Mouse (Mus musculus): Measurements from ENCODE around the gene Eif2ak1. TPM values are rescaled to one million over a fixed set of nuclear protein-coding genes. Genes with fewer than 3 reads are reported as not detected.
"Not testable (repeated sequence)": the region's sequence is repeated elsewhere in the genome, so short reads cannot be mapped to it uniquely, and the experiment has no call there.

The Eif2ak1 gene
- 10 to 100 TPM; 23.7 to 26.6 TPM for polyA plus RNA-seq (2017; shearing (Covaris generic))

DNA sequence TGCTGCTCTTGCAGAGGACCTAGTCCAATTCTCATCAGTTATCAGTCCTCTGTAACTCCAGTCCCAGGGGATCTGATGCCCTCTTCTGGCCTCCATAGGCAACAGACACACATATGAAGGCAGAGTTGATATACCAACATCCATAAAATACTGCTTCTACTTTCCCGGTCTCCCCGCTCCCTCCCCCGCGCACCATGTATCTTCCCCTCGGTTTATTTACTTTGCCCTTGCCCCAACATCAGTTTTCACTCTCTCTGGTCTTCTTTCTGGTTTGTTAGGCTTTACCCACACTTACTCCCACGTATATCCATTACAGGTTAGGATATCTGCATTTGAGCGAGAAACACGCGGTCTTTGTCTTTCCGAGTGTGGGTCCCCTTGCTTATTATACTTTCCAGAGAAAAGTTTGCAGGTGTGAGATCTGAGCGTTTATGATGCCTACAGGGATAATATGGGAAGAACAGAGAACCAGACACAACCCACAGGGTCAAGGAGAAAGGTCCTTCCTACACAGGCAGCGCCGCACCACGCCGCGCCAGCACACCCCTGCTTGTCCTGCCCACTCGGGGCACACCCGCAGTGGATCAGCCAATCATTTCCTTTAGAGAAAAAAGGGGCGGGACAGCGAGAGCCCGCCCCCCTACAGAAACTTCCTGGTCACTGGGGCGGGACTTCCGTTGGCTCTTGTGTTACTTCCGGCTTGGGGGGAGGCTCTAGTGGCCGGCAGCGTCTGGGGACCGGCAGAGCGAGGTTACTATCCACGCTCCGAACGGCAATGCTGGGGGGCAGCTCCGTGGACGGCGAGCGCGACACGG is at the start of gene Eif2ak1:
TSS of gene Eif2ak1 (plus strand) at position 673 of the 815 bp plus-strand sequence.
- ATAC-seq = peak; percentile 99

- no peak for ATAC-seq
These were observed 35.6 kb upstream of the Eif2ak1 start for GRCm38 (mm10) chr5:143781951-143782350.

DNA sequence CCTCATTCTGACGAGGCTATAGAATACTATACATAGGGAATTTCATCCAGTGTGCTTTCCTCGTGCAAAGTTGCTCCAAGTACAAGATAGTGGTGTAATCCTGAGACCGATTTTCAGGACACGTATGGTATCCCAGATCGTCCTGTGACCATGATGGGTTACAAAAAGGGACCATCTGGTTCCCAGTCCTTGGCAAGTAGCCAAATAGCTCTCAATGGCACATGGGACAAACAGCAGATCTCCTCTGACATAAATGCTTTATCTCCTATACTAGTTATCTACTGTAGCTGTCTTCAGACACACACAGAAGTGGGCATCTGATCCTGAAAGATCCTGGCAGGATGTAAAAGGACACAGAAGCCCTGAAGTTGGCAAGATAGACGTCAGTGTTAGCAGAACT is 32.2 kb upstream of the Eif2ak1 start:
- no peak for ATAC-seq

DNA sequence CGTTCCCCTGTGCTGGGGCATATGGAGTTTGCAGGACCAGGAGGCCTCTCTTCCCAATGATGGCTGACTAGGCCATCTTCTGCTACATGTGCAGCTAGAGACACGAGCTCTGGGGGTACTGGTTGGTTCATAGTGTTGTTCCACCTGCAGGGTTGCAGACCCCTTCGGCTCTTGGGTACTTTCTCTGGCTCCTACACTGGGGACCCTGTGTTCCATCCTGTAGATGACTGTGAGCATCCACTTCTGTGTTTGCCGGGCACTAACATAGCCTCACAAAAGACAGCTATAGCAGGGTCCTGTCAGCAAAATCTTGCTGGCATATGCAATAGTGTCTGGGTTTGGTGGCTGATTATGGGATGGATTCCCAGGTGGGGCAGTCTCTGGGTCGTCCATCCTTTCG is 16.4 kb upstream of the Eif2ak1 start:
- ATAC-seq = not testable (repeated sequence)

DNA sequence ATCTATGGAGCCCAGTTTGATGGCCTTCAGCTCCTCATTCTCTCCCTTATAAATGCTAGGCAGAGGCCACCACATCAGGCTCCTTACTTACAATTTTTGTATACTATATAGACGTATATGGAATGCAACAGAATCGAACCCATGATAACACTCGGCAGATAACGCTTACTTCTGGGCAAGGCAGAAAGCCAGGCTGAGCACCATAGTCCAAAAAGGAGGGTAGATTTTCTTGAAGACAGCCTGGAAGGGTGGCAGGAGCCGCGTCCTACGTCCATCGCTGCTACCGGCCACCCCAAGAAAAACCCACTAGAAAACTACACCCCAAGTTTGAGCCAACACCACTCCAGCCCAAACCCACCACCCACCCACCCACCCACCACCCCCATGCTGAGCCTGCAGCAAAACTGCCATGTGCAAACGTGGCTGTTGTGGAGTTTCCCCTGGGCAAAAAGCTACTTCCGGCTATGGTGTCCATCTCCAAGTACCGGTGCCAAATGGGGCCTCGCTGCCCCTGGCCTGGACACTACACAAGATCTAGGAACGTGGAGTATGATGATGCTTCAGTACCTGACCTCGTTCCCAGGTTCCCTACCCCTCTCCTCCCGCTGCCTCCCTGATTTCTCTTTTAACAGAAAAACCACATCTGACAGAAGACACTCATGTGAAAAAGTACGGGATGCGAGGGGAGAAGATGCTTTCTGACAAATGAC is 13.4 kb upstream of the Eif2ak1 start:
- ATAC-seq = no peak

DNA sequence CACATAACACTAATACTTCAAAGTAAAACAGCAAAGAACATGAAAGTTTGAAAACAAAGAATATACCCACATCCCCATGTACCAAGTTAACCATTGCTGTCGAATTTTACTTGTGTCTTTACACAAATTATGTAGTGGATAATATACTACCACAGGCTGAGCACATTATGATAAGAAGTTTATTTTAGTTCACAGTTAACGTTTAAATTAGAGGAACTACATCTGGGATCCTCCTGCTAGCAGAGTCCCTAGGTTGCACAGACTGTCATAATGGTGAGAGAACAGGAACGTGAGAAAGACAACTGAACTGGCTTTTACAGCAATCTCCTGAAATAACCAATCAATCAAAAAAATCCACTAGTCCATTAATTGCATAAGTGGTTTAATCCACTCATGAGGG is 10.3 kb upstream of the Eif2ak1 start:
- ATAC-seq = no peak

DNA sequence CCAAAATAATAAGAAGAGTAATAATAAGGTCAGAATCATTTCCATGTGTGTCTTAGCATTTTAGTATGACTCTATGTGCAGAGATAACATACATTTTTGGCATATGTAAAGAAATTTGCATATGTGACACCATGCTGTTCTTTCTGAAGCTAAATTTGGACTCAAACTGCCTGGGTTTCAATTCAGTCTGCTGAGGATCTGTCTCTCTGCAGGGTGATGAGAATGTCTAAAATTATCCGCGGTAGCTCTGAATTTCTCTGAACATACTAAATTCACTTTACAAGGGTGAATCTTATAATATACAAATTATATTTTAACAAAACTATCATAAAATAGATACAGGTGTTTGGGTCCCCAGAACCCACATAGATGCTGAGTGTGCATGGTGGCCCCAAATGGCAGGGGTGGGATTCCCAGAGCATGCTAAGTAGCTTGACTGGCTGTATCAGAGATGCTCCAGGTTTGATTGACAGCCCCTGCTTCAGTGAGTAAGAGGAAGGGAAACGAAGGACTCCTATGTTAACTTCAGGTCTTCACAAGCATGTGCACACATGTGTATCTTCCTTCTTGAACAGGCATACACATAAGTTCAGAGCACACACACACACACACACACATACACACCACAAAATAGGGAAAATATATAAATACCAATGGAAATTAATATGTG is 8.0 kb upstream of the Eif2ak1 start:
- no peak for ATAC-seq

DNA sequence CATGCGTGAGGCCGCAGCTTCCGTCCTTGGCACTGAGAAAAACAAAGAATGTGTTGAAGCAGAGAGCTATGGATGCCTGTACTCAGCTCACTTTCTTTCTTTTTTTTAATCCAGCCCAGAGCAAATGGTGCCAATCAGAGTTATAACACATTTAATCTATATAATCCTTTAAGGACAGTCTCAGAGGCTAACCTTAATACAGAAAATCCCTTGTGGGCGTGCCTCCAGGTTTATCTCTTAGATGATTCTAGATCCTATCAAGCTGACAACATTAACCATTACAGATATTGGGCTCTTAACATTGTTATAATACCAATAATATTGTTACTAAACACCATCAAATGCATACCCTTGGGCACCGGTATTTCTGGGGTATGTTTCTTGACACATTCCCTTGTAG is 5.9 kb upstream of the Eif2ak1 start:
- ATAC-seq = no peak

DNA sequence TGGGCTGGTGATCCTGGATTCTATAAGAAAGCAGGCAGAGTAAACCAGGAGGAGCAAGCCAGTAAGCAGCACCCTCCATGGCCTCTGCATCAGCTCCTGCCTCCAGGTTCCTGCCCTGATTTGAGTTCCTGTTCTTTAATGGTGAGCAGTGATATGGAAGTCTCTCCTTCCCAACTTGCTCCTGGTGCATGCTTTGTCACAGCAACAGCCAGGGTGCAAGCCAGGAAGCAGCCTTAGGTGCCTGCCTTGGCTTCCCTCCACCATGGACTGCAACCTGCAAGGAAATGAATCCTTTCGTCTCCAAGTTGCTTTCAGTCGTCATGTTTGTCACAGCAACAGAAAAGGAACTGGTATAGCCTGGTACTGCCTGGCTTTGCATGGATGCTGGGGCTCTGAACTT is 3.0 kb upstream of the Eif2ak1 start:
- ATAC-seq = no peak

- peak; percentile 50 for ATAC-seq
These were observed 333 bp downstream of the Eif2ak1 start for GRCm38 (mm10) chr5:143817931-143818311.

- ATAC-seq = no peak
These were observed 873 bp downstream of the Eif2ak1 start for GRCm38 (mm10) chr5:143818461-143818860.

GRCm38 (mm10) chr5:143818949-143819348 is 1.4 kb downstream of the Eif2ak1 start:
- no peak for ATAC-seq

DNA sequence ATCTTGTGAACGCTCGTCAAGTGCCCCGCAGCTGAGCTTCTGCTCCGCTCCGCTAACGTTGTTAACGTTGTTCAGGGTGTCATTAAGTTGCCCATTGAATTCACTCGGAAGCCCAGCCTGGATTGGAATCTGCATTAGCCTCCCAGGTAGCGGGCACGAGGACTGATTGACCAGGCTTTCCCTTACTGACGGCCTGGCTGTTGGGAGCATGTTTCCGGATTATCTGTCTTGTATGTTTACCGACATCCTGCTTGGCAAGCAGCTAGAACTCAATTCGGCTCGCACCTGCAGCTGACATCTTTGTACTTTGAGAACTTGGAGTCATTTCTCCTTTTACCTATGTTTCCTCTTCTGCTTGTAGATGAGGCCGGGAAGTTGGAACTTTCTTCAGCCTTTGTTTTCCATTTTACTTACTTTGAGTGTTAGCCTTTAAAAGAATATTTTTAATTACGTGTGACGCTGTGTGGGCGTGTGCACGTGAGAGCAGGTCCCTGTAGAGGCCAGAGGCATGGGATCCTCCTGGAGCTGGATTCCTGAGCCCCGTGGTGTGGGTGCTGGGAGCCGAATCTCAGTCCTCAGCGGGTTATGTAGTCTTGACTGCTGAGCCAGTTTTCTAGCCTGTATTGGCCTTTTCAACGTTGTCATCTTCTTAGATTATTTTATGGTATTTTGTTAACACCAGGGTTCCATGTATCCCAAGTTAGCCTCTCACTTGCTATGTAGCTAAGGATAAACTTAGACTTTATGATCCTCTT is 2.5 kb downstream of the Eif2ak1 start:
- no peak for ATAC-seq

DNA sequence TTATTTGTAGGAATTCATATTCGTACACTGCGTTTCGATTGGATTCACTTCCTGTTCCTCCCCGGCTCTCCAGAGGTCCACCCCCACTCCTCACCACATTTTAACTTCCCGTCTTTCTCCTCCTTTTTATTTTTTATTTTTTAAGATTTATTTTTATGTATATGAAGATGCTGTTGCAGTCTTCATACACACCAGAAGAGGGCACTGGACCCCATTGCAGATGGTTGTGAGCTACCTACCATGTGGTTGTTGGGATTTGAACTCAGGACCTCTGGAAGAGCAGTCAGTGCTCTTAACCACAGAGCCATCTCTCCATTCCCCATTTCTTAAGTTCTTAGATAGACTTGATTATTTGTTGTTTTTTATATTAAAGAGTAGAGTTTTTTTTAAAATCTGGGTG is 3.2 kb downstream of the Eif2ak1 start:
- ATAC-seq = no peak

- no peak for ATAC-seq
These were observed 54.1 kb downstream of the Eif2ak1 start for GRCm38 (mm10) chr5:143871547-143872169.

GRCm38 (mm10) chr5:143874571-143874970 is 57.0 kb downstream of the Eif2ak1 start:
- ATAC-seq = no peak

GRCm38 (mm10) chr5:143885274-143885673 is 67.7 kb downstream of the Eif2ak1 start:
- no peak for ATAC-seq

DNA sequence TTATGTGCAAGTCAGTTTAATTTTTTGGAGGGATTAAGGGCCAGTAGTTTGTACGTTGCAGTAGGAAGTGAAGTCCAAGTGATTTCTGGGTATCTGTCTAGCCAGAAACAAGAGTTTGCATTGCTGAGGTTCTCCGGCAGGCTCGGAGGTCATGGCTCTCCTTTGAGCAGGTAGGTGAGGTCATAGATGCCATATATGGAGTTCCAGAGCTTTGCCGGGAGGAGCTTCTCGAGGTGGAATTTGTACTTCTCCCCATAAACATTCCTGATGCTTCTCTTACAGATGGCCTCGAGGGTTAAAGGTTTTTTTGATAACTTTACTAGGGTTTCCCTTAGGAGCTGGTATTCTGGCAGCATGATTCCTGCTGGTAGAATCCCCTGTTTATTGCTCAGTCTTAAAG is 73.2 kb downstream of the Eif2ak1 start:
- ATAC-seq = no peak

DNA sequence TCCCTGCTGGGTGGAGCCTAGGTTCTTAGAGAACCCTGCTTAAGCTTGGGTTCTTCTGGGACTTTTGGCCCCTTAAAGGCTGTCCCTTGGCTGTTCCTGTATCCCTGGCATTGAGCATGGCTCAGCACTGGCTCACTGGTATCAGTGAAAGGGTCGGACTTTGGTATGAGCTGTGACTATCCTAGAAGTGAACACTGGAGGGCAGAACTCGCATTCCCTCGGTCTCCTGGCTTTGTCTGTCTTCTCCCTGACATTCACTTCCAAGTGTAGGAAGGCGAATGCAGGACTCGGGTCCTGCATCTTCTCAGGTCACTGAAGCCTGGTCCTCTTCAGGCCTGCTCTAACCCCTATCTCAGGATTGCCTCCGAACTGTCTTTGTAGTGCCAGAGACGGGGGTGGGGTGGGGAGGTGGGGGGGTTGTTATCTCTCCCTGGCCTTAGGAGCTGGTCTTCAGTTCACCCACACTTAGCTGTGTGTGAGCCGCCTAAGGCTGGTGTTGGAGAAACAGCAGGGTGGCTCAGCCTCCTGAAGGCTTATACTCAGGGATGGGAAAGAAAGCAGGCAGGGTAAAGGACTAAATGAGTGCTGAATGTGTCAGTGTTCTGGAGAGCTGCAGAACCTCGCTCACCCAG is 74.8 kb downstream of the Eif2ak1 start:
- no peak for ATAC-seq

DNA sequence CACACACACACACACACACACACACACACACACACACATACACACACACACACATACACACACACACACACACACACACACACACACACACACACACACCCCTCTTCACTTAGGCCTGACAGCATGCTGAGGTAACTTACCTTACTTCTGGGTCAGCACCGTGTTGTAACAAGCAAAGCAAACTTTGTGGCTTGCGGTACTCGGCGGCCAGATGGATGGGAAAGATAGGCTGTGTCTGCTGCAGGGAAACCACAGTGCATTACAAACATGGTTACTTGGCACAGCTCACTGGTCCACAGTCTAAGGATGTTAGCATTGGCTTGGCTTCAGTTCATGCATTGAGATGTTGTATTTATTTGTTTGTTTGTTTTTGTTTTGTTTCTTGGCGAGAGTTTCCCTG is 75.8 kb downstream of the Eif2ak1 start:
- no peak for ATAC-seq

GRCm38 (mm10) chr5:143897635-143898330 is 80.2 kb downstream of the Eif2ak1 start, which contains the start of gene Ankrd61:
Ankrd61 (minus strand) TSS chr5:143897685.
- ATAC-seq = no peak
